Mouse (Mus musculus) gastrocnemius, postnatal 4 days (tissue): ENCODE data around the gene Tomm20l. TPM values are rescaled to one million over a fixed set of nuclear protein-coding genes. Genes with fewer than 3 reads are reported as not detected.

Source experiments
- DNase-seq, 2 experiments: peaks; one replicate each; pipeline ENCODE4 v3.0.0; 2021 to 2022; ENCODE audit warnings: low spot score in 2 of 2, mixed read lengths in 2 of 2
- total RNA-seq, 2 experiments: library from RNA; stranded (reverse); gene quantifications; 2 replicates each; pipeline ENCODE4 v1.2.3; 2021

Tomm20l gene
- total RNA-seq, 2 experiments from 2014 or later: not detected

DNA sequence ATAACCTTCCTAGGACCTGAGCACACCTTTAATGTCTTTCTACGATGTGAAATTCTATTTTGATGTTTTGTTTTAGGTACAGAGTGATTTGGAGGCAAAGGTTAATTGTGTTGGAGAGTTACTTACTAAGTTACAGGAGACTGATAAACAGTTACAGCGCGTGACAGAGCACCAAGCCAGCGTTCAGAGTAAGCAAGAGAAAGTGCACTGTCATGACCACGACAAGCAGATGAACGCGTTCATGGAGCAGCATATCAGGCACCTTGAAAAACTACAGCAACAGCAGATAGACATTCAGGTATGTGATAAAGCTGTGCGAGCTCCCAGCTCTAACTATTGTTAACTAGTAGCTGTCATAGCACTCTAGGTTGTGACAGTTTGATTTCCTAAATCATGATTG is 38.9 kb downstream of the Tomm20l start:
- DNase-seq: no peak

- DNase-seq: no peak
These were observed 43.8 kb downstream of the Tomm20l start for GRCm38 (mm10) chr12:71154979-71155378.

DNA sequence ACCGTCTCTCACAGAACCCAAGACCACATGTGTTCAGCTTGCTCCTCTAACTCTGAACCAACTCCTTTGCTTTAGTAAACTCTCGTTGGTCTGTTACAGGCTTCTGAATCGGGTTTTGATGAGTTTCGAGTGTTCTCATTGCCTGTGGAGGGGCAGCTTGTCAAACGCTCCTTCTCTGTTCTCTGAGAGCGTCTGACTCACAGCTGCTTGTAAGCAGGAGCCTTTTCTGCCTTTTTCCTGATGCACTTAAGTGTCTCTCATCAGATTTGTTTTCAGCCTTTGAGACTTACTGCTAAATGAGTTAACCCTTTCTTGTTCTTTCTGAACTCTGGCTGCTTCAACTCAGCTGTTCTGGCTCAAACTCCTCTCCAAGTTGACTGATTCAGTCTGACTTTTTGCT is 46.7 kb downstream of the Tomm20l start:
- no peak for DNase-seq

DNA sequence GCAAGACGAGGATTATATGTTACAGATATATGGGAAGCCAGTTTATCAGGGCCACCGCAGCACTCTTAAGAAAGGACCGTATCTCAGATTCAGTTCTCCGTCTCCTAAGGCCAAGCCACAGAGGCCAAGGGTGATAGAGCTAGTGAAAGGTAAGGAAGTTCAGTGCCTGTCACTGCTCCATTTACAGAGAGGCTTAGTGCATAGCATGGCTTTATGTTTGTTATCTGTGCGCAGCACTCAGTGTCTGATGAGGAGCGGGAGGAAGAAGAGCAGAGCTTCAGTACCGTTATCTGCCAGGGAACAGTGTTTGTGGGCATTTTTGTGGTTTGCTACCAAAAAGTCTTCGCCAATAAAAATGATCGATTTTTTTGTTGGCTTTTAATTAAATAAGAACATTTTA is 53.2 kb downstream of the Tomm20l start:
- DNase-seq: no peak

- no peak for DNase-seq
These were observed 58.7 kb downstream of the Tomm20l start for GRCm38 (mm10) chr12:71169911-71170310.

Other genes with a start within 250 kb of the Tomm20l start
- gene Actr10, start 173.6 kb upstream of the Tomm20l start, total RNA-seq: 100 to 1,000 TPM; 134 to 135 TPM
- gene Psma3, start 136.8 kb upstream of the Tomm20l start, total RNA-seq: 100 to 1,000 TPM; 344 to 430 TPM
- 10 to 100 TPM; 14.6 to 15.0 TPM for gene Arid4a, start 95.4 kb upstream of the Tomm20l start, total RNA-seq
- 10 to 100 TPM; 28.7 to 32.9 TPM for gene Timm9, start 25.3 kb downstream of the Tomm20l start, total RNA-seq
- 1 to 10 TPM; 5.9 to 7.6 TPM for gene 2700049A03Rik, start 25.4 kb downstream of the Tomm20l start, total RNA-seq
- 10 to 100 TPM; 36.5 to 39.1 TPM for gene Dact1, start 198.5 kb downstream of the Tomm20l start, total RNA-seq